Mouse (Mus musculus) left cerebral cortex, postnatal 36 days (tissue): Measurements from ENCODE around the gene Tacc3. TPM values are rescaled to one million over a fixed set of nuclear protein-coding genes. Genes with fewer than 3 reads are reported as not detected.

Source experiments
- DNase-seq, 2 experiments: peaks; one replicate each; pipeline ENCODE4 v3.0.0; 2021 to 2022; ENCODE audit warnings: low spot score in 2 of 2, mixed read lengths in 1 of 2
- intact Hi-C: fragments of 180-260 bp; cut with DNase I; formaldehyde crosslinking; loops from one replicate; pipeline ENCODE4 v1.15.1; 2025
- total RNA-seq, 2 experiments: library from RNA; stranded (reverse); gene quantifications; 2 replicates each; pipeline ENCODE4 v1.2.3; 2021

Tacc3 gene
- total RNA-seq, 2 experiments from 2014 or later = 6.0 to 6.1 TPM

GRCm38 (mm10) chr5:33689221-33689844 lies 31.4 kb downstream of the Tacc3 start:
- intact Hi-C loops = loop anchor here (5.0 kb wide), 1 partner anchor 33 kb away; the partner anchor contains the start of gene Fgfr3
- no peak for DNase-seq

GRCm38 (mm10) chr5:33689852-33690645 lies 32.1 kb downstream of the Tacc3 start:
- no peak for DNase-seq
- intact Hi-C loops = loop anchor here (5.0 kb wide), 1 partner anchor 32 kb away; the partner anchor contains the start of gene Fgfr3

- DNase-seq = no peak
- intact Hi-C loops = no loop called here
These were observed 34.5 kb downstream of the Tacc3 start for GRCm38 (mm10) chr5:33692393-33692792.

GRCm38 (mm10) chr5:33694461-33694847 lies 36.5 kb downstream of the Tacc3 start:
- intact Hi-C loops = no loop called here
- no peak for DNase-seq

GRCm38 (mm10) chr5:33694848-33695717 lies 37.2 kb downstream of the Tacc3 start:
- intact Hi-C loops = no loop called here
- DNase-seq = peak; percentile 24 to 50

- intact Hi-C loops = no loop called here
- no peak for DNase-seq
These were observed 37.8 kb downstream of the Tacc3 start for GRCm38 (mm10) chr5:33695718-33696121.

- DNase-seq = no peak
- intact Hi-C loops = no loop called here
These were observed 38.5 kb downstream of the Tacc3 start for GRCm38 (mm10) chr5:33696430-33696829.

GRCm38 (mm10) chr5:33697534-33697933 lies 39.6 kb downstream of the Tacc3 start:
- intact Hi-C loops = no loop called here
- DNase-seq = no peak

GRCm38 (mm10) chr5:33697947-33698512 lies 40.1 kb downstream of the Tacc3 start:
- DNase-seq = peak in 1 of 2 experiments; percentile 36
- intact Hi-C loops = no loop called here

GRCm38 (mm10) chr5:33698669-33699068 lies 40.7 kb downstream of the Tacc3 start:
- intact Hi-C loops = no loop called here
- no peak for DNase-seq

GRCm38 (mm10) chr5:33700010-33700409 lies 42.1 kb downstream of the Tacc3 start:
- no peak for DNase-seq
- intact Hi-C loops = no loop called here

- intact Hi-C loops = no loop called here
- DNase-seq = no peak
These were observed 43.9 kb downstream of the Tacc3 start for GRCm38 (mm10) chr5:33701832-33702231.

- no peak for DNase-seq
- intact Hi-C loops = no loop called here
These were observed 46.1 kb downstream of the Tacc3 start for GRCm38 (mm10) chr5:33703999-33704398.

GRCm38 (mm10) chr5:33704945-33705611 lies 47.1 kb downstream of the Tacc3 start:
- intact Hi-C loops = no loop called here

GRCm38 (mm10) chr5:33705612-33706349 lies 47.9 kb downstream of the Tacc3 start:
- intact Hi-C loops = no loop called here

More at GRCm38 (mm10) chr5:33704945-33705611, 47.1 kb downstream of the Tacc3 start:
- DNase-seq = peak in 1 of 2 experiments; percentile 41

GRCm38 (mm10) chr5:33706350-33706629 lies 48.4 kb downstream of the Tacc3 start:
- DNase-seq = no peak
- intact Hi-C loops = no loop called here

More at GRCm38 (mm10) chr5:33705612-33706349, 47.9 kb downstream of the Tacc3 start:
- DNase-seq = no peak

GRCm38 (mm10) chr5:33707163-33707562 lies 49.2 kb downstream of the Tacc3 start:
- intact Hi-C loops = no loop called here
- no peak for DNase-seq

GRCm38 (mm10) chr5:33709037-33709436 lies 51.1 kb downstream of the Tacc3 start:
- intact Hi-C loops = no loop called here
- DNase-seq = no peak

- no peak for DNase-seq
- intact Hi-C loops = no loop called here
These were observed 54.6 kb downstream of the Tacc3 start for GRCm38 (mm10) chr5:33712550-33712949.
